Mouse (Mus musculus): ENCODE data around the gene 4930502E18Rik.
"Not testable (repeated sequence)": the region's sequence is repeated elsewhere in the genome, so short reads cannot be mapped to it uniquely, and the experiment has no call there.

4930502E18Rik gene

DNA sequence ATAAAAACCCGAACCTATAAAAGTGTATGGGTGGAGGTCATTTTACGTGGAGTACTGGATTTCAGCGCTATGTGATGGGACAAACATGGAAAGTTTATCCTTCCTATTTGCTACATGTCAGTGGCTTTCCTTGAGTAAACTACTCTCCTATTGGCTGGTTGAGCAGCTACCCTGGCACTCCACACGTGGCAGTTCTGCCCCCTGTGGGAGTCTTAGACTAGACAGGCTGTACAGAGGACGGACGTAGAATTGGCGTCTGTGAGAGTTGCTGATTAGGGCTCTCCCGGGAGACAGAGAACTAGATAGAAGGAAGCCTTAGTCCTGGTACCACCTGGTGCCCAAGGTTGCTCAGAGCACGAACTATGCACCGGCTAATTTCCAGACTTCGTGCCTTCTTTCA lies at the start of gene 4930502E18Rik:
TSS of gene 4930502E18Rik (plus strand) at position 231 of the 400 bp plus-strand sequence.
- no peak for DNase-seq

DNA sequence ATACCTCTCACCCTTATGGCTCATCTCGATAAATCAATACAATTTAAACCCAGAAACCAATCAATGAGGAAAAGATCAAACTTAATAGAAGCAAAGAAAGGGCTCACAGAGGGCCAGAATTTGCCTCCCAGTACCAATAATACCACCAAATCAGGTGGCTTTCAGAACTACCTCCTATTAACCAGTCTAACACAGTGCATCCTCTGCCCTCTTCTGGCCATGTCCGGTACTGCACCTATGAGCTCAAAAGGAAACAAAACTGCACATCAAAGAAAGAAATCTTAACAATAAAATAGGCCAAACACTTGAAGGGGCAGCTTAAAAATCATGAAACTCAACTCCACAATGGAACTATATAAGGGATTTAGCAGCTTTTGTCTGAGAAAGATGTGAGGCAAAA lies 47.7 kb upstream of the 4930502E18Rik start:
- peak; percentile 74 for DNase-seq

DNA sequence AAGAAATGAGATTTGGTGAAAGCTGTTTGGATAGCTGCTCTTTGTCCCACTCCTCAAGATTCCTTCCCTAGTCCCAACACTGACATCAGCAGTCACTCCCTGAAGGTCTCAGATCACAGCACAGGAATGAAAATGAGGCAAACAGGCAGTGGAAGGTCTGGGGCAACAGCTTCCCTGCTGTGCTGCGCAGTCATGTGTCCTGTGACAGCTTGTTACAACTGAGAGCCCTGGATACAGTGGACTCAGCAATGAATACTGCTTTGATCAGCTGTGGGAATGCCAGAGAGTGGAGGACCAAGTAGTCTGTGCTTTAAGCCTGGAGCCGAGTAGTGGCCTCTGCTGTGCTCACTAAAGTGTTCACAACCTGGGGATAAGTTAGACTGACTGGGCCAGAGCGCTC lies 42.0 kb upstream of the 4930502E18Rik start:
- DNase-seq, result not testable (repeated sequence)

DNA sequence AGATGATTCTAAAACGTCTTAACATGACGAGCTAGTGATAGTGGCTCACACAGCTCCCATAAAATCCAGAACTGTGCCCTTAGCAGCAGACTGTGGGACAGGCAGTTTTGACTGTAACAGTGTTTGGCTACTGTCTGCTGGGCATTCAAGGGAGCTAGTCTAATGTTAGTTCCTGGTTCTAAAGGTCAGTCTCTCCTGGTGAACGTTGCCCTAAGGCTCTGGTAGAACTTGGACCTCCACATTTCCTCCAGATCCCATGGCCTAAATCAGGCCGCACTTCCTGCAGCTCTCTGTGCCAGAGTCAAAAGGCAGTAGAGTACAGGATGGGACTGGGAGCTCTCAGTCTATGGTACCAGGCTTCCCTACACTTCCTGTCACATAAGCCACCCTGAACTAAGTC lies 40.0 kb upstream of the 4930502E18Rik start:
- not testable (repeated sequence) for DNase-seq

- no peak for DNase-seq
Measured at GRCm38 (mm10) chrX:53692065-53692464, 32.6 kb upstream of the 4930502E18Rik start.

DNA sequence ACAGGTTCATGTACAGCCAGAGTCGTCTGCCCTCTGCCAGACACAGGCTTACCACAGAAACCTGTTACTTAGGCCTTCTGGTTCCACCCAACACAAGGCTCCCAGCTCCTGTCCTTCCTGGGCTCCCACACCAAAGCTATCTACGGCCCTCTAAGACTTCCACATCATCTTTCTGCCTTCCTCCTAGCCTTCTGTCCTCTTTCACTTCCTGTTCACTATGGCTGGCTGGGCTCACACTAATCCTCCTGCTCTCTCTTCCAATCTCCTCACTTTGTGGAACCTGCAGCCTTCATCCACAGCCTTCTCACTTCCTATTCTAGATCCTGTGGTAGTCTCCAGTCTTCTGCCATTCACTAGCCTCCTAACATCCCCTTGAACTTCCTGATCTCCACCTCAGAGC lies 31.5 kb upstream of the 4930502E18Rik start:
- no peak for DNase-seq

GRCm38 (mm10) chrX:53694008-53694777 lies 30.4 kb upstream of the 4930502E18Rik start:
- no peak for DNase-seq

- DNase-seq, result no peak
Measured at GRCm38 (mm10) chrX:53699225-53699624, 25.4 kb upstream of the 4930502E18Rik start.

- DNase-seq, result no peak
Measured at GRCm38 (mm10) chrX:53702673-53703072, 22.0 kb upstream of the 4930502E18Rik start.

DNA sequence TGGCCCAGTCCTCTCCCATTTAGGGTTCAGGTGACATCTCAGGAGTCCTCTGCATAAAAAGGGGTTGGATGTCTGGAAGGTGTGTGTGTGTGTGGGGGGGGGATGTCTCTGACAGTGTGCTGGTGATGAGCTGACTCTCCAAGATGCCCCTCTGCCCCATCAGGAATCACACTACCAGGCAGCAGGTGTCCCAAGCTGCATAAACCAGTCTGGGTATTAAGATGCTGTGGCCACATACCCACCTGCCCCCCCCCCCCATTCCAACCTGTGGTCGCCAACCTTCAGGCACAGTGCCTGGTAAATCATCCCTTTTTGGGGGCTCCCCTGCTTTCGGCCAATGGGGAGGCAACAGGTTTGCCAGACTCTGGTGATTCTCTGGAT lies 8.7 kb upstream of the 4930502E18Rik start:
- no peak for DNase-seq

- DNase-seq, result no peak
Measured at GRCm38 (mm10) chrX:53716323-53717182, 8.1 kb upstream of the 4930502E18Rik start.

DNA sequence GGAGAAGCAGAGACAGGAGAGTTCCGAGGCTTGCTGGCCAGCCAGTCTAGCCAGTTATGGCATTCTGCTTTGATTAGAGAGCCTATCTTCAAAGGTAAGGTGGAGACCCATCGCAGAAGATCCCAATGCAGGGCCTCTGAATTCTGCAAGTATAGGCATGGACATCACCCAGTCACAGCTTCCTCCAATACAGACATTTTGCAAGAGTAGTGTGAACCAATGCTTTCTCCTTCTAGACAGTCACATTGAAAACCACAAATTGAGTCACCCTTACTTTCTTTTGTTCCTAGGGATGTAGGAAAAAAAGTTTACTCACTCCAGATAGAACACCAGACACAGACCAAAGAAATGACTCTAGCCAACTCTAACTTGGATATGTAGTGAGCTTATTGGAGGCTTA lies 4.3 kb downstream of the 4930502E18Rik start:
- DNase-seq, result no peak

DNA sequence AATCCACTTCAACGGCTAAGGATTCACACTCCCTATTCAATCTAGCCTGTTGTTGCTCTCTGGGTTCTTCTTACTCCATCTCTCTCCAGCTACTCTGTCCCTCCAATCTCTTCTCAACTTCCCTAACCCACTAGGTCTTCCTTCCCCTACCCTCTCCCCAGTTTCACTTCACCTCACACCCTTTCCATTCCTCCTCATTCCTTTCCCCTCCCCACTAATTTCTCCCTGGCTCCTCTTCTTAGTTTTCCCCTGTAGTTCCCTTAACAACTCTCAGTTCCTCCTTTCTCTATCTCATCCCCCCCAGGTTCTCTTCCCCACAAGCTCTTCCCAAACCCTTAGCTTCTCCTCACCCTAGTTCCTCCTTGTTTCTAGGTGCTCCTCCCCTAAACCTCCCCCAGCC lies 28.2 kb downstream of the 4930502E18Rik start:
- no peak for DNase-seq

- DNase-seq, result no peak
Measured at GRCm38 (mm10) chrX:53757736-53758135, 33.1 kb downstream of the 4930502E18Rik start, which contains the start of gene 1700013H16Rik. TSS of gene 1700013H16Rik (minus strand) at chrX:53757831.

- DNase-seq, result no peak
Measured at GRCm38 (mm10) chrX:53776276-53776675, 51.6 kb downstream of the 4930502E18Rik start, which contains the start of gene Zfp36l3. TSS of gene Zfp36l3 (minus strand) at chrX:53776394.
